Mouse (Mus musculus): ENCODE results near the gene Atp2a2.
"Not testable (repeated sequence)": the region's sequence is repeated elsewhere in the genome, so short reads cannot be mapped to it uniquely, and the experiment has no call there.

The Atp2a2 gene

DNA sequence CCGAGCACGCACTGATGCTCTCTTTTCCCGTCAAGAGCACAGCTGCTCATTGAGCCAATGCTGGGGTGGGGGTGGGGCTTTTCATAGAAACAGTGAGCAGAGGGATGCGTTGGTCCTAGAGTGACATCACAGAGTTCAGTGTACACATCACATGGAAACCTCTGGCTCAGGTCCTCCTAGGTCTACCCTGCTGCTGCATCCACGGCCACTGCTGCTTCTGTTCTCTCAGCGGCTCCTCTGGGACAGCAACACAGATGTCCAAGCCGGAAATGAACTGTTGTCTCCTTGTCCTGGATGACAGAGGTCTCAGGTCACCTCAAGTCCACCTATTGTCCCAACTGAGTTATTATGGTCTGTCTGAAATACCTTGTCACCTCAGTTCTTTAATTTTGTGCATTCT, 52.1 kb downstream of the Atp2a2 start:
- DNase-seq (ENCODE audit: low spot score) = no peak

DNA sequence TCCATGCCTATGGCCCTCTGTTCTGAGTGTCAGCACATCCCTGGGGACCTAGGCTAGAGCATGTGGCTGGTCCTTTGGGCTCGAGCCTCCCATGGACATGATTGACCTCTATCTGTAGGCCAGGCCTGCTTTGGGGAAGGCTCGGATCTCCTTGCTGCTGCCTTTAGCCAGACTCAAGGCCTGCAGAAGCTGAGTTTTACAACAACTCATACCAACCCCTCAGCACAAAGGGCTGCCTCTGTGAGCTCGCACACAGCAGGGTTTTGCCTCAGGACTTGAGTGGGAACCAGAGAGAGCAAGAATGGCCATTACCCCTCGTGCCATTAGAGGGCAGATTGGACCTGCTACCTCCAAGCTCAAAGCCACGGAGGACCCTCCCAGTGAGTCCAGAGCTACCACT, 53.2 kb downstream of the Atp2a2 start:
- no peak for DNase-seq (ENCODE audit: low spot score)

DNA sequence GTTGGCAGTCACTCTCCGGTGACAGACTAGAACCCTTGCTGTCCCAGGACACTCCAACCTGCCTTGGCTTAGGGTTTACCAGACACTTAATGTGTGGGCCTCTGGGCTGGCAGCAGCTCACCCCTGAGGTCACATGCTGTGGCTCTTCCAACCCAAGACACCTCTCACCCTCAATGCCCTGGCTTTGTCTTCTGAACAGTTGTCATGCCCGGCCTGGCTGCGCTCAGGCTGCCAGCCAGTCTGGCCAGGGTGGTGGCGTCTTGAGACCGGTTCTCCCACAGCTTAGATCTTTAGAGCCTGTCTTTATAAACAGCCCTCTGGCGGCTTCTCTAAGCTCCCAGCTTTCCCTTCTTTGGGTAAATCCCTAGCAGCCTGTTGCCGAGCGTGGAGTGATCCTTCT, 54.2 kb downstream of the Atp2a2 start:
- no peak for DNase-seq (ENCODE audit: low spot score)

DNA sequence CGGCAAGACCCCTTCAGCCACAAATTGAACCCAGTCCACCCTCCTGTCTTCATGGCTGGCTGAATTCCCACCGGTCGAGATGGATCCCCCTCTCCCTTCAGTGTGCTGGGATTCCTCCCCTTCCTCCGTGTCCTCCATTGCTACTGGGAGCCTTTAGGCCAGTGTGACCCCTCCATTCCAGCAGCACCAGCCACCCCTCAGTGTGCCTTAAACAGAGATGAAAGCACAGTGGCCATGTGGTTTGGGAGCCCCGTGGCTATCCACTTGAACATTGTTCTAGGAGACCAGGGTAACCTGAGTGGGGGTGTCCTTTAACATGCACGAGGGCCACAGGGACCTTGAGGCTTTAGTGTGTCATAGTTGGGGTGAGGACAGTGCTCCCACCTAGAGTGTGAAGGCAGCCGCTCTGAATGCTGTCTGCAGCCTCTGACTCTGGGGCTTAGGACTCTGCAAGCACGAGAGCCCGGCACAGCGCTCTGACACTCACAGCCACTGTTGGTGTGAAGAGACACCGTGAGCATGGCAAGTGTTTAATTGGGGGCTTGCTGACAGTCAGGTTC, 56.9 kb downstream of the Atp2a2 start:
- no peak for DNase-seq (ENCODE audit: low spot score)

DNA sequence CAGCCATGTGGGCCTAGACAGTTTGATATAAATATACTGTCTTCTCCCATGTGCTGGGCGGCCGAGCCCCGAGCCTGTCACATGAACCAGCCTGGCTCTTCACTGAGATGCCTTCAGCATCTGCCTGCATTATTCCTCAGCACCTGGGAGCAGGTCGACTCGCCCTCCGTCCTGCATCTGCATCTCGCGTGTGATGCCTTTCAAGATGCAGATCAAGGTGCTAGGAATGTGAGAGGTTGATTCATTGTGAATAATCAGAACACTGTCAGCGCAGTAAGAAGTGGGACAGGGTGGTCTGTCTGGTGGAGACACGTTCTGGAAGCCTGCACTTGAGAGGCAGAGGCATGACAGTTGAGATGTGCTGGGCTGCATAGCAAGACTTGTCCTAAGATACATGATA, 57.5 kb downstream of the Atp2a2 start:
- no peak for DNase-seq (ENCODE audit: low spot score)

DNA sequence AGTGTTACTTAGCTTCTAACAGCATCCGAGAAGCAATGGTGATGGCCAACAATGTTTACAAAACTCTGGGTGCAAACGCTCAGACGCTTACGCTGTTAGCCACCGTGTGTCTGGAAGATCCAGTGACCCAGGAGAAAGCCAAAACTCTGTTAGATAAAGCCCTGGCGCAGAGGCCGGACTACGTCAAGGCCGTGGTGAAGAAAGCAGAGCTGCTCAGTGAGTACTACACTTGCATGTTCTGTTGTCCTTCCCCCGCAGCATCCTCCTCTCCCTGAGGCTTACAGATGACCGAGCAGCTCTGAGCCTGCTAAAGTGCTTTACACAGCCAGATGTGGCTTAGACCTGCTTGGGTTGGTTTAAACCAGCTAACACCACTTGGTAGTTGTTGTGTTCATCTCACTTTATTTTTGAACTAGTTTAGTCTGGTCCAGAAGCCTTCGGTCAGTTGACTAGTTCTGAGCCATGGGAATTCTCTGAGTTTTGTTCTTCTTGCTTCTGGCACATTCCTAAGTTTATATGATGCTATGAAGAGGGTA, 61.9 kb downstream of the Atp2a2 start:
- peak; percentile 55 for DNase-seq (ENCODE audit: low spot score)

DNA sequence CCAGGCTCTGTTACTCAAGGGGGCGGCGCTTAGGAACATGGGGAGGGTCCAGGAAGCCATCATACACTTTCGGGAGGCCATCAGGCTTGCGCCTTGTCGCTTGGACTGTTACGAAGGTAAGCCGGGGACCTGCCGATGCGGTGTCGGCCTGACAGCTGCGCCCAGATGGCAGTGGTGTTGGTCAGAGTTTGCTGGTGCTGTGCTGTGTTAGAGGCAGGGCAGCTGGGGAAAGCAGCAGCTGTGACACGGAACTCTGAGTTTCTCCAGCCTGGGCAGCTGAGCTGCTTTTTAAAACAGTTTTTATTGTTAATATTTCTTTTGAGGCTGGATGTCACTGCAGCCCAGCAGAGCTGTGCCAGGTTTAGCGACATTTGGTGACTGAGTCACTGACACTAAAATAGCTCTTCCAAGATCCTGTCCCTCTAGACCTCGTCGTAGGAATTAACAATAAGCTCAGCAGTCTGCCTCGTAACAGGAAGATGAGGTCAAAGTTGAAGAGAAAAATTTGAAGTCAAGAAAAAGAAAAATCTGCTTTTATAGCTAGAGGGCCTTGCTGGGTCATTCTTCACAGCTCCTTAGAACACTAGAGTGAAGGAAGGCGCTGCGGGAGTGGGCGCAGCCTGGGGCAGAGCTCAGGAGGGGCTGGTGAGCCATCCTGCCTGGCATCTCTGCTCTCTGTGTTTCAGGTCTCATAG, 62.5 kb downstream of the Atp2a2 start:
- DNase-seq (ENCODE audit: low spot score) = no peak

DNA sequence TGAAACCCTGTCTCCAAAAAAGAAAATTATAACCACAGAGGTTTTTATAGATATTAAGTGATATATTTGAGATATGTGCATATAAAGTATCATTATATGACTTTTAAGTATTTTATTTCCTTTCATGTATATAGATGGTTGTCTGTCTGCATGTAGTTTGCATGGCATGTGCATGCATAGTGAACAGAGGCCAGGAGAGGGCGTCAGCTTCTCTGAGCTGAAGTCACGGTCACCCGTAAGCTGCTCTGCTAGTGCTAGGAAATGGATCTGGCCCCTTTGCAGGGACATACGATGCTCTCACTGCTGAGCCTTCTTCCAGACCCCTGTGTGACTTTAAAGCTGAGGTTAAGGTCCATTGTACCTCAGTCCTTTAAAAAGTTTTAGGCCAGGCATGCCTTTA, 67.5 kb downstream of the Atp2a2 start:
- DNase-seq (ENCODE audit: low spot score) = no peak

DNA sequence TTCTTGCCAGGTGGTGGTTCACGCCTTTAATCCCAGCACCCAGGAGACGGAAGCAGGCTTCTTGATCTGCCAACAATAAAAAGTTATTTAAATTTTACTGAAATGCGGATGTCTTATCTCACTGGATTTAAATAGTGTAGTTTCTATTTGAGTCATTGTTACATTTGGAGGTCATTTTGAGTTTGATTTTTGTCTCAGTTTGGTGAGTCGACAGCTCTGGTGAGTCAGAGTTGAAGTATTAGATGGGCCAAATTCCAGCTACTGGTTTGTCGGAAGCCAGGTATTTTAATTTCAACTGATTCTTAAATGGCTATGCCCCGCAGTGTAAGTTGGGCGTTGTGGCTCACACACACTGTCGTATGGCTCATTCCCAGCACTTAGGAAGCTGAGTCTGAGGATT, 70.8 kb downstream of the Atp2a2 start:
- no peak for DNase-seq (ENCODE audit: low spot score)

DNA sequence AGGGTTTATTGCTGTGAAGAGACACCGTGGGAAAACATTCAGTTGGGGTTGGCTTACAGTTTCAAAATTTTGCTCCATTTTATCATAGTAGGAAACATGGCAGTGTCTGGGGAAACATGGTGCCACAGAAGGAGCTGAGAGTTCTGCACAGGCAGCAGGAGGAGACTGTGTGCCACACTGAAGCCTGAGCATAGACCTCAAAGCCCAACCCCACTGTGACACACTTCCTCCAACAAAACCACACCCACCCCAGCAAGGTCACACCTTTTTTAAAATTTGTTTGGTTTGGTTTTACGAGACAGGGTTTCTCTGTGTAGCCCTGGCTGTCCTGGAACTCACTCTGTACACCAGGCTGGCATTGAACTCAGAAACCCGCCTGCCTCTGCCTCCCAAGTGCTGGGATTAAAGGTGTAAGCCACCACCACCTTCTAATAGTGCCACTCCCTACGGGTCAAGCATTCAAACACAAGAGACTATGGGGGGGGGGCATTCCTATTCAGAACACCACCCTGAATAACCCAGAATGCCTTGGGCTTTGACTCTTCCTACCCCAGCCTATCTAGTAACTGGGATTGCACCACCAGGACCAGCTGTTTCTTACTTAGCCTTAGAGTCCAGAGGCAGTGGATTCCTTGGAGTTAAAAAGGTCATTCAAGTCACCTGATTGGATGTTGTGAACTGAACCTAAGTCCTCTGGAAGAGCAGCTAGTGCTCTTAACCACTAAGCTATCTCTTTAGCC, 71.8 kb downstream of the Atp2a2 start:
- DNase-seq (ENCODE audit: low spot score) = no peak

DNA sequence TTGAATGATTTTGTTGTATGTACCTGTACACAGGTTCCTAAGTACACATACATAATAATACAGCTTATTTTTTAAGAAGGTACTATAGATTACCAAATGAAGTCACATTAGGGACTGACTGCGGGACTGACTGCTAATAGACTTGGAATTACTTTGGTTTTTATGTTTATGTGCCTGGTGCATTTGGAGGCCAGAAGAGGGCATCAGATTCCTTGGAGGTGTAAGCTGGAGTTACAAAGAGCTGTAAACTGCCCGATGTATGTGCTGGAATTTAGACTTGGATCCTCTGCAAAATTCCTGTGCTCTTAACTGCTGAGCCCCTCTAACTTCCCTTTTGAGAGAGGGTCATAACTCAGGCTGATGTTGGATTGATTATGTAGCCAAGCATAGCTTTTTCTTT, 76.5 kb downstream of the Atp2a2 start:
- no peak for DNase-seq (ENCODE audit: low spot score)

DNA sequence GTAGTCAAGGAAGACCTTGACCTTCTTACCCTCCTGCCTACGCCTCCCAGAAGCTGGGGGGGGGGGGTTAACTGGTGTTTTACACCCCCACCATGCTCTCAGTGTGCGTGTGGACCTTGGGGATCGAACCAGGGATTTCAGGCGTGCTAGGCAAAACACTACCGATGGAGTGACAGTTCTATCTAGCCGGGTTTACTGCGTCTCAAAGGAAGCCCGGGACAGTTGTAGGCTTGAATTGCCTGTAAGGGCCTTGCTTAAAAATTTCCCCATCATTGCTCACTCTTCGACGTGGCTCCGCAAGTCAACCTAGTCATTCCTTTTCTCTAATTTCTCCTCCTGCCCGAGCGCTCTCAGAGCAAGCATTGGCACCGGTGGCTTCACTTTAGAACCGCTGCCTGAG, 78.9 kb downstream of the Atp2a2 start:
- no peak for DNase-seq (ENCODE audit: low spot score)

DNA sequence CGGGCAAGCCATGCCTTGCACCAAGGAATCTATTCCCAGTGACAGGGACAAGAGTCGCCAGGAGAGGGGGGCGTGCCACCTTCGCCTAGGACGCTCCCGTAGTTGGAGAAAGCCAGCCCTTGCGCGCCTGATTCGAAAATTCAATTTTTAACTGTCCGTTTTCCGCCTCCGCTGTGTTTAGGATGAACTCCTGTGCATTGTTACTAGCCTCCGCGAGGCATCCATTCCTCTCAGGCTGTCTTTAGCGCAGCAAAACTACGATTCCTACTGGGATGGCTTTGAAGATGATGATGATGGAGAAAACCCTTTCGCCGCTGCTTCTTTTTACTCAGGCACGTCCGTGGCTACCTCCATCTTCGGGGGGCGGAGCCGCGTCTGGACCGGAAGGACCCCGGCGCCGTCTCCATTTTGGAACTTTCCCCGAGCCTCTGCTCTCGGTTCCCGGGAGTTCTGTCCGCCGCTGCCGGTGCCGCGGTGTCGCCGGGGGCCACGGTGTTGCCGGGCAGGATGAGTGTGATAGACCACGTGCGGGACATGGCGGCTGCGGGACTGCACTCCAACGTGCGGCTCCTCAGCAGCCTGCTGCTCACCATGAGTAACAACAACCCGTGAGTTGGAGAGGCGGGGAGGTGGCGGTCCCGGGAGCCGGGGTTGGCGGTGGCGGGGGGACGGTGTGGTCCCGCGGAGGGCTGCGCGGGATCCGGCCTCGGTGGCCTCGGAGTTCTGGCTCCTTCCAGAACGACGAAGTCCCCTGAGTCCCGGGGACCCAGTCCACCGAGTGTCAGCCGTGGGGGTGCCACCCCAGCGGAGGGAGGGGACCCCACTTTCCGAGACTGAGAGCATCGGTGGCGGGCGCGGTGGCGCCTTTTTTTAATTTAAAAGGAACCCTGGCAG, 79.7 kb downstream of the Atp2a2 start:
- peak; percentile 95 for DNase-seq (ENCODE audit: low spot score)

DNA sequence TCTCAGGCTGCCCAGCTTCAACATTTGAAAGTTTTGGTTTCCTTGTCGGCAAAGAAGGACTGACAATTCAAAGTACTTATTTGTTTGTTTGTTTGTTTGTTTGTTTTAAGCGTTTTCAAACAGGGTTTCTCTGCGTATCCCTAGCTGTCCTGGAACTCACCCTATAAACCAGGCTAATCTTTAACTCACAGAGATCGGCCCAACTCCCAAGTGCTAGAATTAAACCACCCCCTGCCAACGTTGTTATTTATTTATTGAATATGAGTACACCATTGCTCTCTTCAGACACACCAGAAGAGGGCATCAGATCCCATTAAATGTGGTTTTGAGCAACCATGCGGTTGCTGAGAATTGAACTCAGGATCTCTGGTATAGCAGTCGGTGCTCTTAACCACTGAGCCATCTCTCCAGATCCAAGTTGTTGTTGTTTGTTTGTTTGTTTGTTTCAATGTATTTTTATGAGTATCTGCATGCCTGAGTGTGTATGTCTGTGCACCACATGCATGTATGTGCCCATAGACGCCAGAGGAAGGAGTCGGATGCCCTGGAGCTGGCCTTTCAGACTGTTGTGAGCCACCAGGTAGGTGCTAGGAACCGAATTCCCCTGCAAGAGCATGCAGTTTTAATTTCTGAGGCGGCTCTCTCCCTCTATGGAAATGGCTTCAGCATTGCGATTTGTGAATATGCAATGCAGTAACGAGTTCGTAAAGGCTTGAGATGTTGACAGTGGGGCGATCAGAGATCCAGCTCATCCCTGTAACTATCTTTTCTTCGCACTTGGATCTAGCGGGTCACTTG, 80.6 kb downstream of the Atp2a2 start, which contains the start of gene Anapc7:
TSS of gene Anapc7 (plus strand) at position 423 of the 798 bp plus-strand sequence.
- no peak for DNase-seq (ENCODE audit: low spot score)

DNA sequence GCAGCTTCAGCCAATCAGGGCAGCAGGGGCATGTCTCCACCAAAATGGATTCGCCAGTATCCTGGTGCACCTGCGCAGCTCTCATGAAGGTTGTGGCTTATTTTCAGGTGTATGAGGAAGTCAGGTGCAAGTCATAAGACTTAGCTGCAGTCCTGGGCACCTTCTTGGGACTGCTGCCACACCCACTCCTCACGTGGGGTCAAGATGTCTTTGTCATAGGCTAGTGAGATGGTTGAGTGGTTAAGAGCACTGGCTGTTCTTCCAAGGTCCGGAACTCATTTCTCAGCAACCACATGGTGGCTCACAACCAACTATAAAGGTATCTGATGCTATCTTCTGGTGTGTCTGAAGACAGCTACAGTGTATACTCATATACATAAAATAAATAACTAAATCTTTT, 81.3 kb downstream of the Atp2a2 start:
- DNase-seq (ENCODE audit: low spot score) = not testable (repeated sequence)

DNA sequence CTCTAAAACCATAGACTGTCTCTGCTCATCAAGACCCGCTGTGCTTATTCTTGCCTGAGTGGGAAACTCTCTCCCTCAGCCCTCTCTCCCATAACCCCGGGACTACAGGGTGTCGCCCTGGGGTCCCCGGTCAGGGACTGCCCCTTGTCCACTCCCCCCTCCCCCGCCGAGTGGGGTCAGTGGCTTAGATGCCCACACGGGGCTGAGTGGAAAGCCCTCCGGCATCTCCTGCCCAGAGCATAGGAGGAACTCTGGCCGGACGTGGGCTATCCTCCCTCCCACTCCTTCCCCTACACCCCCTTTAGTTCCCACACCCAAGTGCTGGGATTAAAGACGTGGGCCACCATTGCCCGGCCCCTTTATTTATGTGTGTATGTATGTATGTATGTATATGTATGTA, 86.6 kb downstream of the Atp2a2 start:
- DNase-seq (ENCODE audit: low spot score) = peak; percentile 55

DNA sequence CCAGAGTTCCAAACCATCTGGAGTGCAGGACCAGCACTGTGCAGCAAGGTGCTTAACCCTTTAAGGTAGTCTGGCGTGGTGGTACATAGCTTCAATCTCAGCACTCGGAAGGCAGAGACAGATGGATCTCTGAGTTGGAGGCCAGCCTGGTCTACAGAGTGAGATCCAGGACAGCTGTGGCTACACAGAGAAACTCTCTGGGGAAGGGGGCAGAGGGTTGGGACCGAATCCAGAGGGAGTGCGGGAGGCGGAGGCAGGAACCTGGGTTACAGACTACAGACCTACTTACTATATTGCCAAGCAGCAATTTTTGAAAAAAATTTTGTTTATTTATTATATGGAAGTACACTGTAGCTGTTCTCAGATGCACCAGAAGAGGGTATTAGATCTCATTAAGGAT, 87.7 kb downstream of the Atp2a2 start:
- DNase-seq (ENCODE audit: low spot score) = no peak

DNA sequence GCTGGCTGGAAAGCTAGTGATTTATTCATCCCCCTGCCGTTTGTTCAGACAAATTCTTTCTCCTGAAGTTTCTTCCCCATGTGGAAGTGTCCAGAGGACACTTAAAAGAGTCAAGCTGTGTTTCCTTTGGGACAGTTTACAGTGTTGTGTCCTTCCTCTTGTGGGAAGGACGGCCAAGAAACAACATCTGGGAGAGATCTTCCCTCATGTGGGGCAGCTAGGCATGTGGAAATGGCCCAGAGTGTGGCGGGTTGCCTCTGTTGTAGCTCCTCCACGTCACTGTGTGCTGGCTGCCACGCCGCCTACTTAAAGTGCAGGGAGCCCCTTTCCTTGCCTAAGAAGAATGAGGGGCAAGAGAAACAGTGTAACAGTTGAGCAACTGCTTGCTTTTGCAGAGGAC, 89.2 kb downstream of the Atp2a2 start:
- no peak for DNase-seq (ENCODE audit: low spot score)

DNA sequence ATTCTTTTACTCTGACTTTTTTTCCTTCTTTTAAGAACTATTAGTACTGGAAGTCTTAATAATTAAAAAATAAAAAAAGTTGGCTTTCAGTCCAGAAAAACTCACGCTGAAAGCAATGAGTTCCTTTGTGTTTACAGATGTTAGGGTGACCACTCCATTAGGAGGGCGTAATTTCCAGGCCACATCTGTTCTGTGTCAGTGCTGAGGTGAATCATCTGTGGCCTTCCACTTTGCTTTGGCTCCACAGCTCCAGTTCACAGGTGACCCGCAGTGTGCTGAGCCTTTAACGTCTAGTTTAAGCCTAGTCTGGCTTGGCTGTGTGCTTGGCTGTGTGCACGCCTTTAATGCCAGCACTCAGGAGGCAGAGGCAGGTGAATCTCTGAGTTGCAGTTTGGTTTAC, 90.1 kb downstream of the Atp2a2 start:
- DNase-seq (ENCODE audit: low spot score) = no peak

DNA sequence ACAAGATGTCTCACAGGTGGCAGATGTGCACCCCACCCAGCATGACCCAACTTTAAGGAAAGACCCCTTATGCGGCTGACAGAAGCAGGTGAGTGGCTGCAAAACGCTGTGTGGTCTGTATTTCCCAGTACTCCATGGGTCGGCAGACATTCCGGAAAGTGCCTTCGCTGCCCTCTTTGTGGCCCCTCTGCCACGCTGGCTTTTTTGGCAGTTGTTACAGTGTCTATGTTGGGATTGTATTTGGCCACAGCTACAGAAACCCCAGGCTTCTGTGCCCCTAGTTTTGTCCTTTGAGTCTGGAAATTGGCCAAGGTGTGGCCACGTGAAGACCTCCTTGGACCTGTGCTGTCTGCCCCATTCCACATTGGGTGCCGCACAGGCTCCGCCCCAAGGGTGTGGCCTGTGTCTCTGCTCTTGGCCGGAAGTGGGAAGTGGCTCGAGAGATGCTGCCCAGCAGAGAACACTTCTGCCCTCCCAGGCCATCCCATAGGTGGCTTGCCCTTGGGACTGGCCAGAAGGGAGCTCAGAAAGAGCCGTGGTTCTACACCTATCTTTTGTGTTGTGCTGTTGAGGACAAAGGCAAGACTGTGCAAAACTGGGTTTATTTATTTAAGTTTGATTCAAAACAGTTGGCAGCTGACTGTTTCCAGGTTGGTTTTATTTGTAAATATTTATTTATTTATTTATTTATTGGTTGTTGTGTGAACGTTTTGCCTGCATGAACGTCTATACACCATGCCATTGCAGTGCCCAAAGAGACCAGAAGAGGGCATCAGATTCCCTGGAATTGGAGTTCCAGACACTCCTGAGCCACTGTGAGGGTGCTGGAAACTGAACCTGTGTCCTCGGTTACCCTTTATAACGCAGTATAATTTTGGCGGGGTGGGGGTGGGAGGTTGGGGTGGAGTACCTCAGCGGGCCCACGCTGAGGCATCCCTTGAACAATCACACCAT, 92.1 kb downstream of the Atp2a2 start:
- DNase-seq (ENCODE audit: low spot score) = no peak
